Mouse (Mus musculus) layer of hippocampus, adult 9-10 months (tissue): Measurements from ENCODE around the gene Rslcan18.
"Not testable (repeated sequence)": the region's sequence is repeated elsewhere in the genome, so short reads cannot be mapped to it uniquely, and the experiment has no call there.

Source experiments
- DNase-seq: peaks from one replicate; pipeline ENCODE4 v3.0.0; 2022; ENCODE audit warnings: low spot score

Rslcan18 gene

DNA sequence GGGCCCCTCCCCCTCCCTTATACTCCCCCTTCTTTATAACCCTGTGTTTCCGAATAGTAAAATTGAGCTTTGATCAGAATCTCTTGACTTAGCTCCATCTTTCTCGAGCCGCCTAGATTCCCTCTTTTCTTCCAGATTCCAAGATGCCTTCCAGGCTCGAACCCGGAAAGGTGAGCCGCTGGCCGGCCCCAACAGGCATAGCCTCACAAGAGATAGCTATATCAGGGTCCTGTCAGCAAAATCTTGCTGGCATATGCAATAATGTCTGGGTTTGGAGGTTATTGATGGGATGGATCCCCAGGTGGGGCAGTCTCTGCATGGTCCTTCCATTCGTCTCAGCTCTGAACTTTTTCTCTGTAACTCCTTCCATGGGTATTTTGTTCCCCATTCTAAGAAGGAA is at the start of gene Rslcan18:
Rslcan18 (minus strand) TSS at position 101 of the 400 bp plus-strand sequence.
- not testable (repeated sequence) for DNase-seq

DNA sequence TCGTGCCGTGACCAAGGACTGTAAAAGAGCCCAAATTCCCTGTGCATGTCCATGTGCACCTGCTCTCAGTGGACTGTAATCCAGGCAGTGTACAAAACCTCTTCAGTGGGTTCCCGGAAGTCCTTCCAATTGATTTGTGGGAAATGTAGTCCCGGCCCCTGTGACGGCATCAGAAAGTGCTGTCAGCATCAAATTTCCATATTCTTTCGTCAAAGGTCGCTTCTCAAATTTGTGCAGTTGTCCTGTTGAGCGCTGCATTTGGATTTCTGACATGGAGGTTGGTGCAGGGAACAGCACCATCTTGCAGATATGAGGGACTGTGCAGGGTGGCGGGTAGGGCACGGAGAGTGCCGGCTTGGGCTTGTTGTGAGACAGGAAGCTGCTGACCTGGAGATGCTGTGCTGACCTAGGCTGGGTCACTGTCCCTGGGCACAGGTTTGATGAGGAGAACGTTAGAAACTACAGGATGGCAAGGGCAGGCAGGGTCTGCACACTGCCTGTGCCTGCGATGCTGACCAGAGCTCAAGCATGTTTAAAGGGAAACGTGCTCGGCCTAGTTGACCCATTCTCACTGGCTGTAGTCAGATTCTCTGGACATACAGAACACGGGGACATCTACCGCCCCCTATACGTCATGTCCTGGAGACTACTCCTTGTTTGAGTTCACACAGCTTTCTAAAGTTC is 12.1 kb upstream of the Rslcan18 start:
- peak; percentile 85 for DNase-seq

DNA sequence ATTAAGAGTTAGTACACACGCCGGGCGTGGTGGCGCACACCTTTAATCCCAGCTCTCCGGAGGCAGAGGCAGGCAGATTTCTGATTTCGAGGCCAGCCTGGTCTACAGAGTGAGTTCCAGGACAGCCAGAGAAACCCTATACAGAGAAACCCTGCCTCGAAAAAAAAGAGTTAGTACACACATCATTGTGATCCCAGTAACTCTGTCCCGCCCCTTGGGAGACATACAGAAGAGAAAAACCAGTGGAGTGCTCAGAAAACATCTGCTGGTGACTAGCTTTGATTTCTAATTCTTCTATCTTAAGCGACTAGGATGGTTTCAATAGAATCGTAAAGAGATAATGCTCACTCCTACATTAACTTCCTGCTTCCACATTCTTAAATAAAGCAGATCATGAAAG is 11.4 kb upstream of the Rslcan18 start:
- DNase-seq = not testable (repeated sequence)

DNA sequence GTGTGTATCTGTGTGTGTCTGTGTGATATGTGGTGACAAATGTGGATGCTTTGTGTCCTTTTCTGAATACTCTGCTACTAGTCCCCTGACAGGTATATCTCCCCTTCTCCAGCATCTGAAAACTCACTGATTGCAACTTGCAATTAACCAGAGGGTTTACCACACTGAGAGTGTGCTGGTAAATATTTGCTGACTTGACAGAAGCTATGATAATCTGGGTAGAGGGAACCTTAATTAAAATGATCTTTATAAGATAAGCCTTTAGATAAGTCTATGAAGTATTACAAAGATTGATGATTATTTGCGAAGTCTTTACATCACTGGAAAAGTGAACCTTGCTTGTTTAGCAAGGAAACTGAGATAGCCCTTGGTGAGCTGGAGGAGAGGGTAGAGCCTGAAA is 8.4 kb upstream of the Rslcan18 start:
- DNase-seq = no peak

DNA sequence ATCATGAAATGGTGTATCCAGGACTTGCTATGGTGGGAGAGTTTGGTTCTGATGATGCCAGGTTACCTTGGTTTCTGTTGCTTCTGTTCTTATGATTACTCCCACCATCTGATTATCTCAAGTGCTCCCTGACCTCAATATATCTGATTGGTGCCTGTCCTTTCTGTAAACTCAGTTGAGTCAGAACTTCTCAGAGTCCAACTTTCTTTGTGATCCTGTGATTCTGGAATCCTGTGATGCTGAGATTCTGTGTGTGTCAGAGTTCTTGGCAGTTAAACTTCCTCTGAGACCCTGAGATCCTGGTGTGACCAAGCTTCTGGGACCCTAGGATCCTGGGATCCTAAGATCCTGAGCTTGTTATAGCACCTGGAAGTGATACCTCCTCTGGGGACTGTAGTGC is 5.3 kb upstream of the Rslcan18 start, which contains the start of gene Zfp759:
Zfp759 (plus strand) TSS at position 301 of the 400 bp plus-strand sequence.
- DNase-seq = not testable (repeated sequence)

DNA sequence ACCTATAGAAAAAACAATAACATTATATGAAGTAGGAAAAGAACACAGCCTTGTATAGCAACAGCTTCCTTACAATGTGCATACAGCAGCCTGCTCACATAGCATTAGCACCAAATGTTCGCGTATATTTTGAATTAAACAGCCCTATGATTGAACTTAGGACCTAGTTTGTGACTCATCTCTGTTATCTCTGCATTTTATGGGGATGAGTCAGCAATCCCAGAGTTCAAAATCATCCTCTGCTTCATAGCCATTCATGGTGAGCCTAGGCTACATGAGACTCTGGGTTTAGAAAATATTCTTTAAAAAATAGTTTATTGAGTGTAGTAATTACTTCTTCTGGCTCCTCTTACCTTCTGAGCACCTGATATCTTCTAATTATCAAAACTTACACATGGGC is 2.8 kb downstream of the Rslcan18 start:
- no peak for DNase-seq

DNA sequence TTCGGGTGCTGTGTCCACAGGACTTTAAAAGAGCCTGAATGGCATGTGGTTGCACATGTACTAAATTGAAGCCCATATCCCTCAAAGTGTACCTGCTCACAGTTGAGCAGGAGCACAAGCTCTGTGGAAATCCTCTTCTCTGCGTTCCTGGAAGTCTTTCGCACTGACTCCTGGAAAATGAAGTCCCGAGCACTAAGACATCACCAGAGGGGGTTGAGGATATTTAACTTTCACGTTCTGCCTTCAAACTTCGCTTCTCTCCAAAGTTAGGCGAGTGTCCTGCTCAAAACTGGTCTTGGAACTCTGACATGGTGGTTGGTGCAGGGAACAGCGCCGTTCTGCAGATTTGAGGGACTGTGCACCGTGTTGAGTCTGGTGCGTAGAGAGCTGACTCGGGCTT is 4.0 kb downstream of the Rslcan18 start:
- no peak for DNase-seq

DNA sequence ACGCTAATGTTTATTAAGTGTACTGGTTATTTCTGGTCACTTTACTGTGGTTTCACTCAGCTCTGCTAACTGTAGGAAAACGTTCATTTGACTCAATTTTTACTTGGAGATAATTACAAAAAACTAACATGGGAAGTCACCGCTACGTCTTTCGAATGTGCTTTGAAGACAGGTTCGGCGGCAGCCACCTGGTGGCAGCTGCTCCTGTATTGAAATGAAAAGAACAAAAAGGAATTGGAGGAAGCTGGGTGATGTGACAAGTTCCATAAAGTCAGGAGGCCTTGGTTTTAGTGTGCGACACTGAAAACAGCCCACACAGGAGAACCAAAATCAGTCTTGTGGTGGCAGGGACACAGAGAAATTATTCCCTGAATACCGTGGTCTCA is 7.2 kb downstream of the Rslcan18 start:
- DNase-seq = no peak

DNA sequence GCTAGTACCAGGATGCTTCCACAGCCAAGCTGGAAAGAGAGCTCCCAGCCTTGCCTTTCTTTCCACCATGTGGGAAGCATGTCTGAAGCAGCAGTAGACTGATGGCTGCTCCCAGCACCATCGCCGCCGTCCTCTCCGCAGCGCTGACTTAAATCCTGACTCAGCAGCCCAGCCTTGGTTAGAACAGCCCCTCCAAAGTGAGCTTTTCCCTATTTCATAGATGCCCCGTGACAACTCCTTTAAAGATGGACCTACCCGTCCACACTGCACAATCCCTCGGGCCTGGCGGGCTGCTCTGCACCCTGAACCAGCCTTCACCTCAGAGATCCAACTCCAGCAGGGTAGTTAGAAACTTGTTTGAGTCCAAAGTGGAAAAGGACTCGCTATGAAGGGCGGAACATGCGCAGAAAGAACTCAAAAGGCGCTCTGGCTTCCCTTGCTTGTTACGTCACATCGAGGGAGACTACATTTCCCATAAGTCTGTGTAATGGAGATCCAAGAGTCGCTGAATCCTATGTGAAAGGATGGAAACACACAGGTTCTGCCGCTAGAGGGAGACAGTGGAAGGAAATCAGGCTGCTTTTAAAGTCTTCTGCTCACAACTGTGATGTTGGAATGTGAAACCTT is 7.8 kb downstream of the Rslcan18 start, which contains the start of gene Gm28557:
Gm28557 (minus strand) TSS at position 411 of the 627 bp plus-strand sequence.
- DNase-seq = peak; percentile 98

DNA sequence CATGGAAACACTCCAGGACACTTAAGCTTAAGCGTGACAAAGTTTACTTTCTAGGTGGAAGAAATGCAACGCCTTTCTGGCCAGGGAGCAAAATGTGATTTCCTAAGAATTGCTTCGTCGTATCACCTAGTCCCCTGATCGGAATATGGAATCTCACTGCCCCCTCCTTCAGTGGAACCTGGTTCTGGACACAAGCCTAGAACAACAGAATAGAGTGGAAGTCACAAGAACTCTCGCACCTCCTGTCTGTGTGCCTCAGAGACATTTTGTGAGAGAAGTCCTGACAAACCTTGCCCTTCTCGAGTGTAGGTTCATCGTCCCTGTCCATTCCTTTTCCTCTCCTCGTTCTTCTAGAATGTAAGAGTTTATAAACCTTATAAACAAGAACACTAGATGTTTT is 8.4 kb downstream of the Rslcan18 start:
- DNase-seq = no peak

DNA sequence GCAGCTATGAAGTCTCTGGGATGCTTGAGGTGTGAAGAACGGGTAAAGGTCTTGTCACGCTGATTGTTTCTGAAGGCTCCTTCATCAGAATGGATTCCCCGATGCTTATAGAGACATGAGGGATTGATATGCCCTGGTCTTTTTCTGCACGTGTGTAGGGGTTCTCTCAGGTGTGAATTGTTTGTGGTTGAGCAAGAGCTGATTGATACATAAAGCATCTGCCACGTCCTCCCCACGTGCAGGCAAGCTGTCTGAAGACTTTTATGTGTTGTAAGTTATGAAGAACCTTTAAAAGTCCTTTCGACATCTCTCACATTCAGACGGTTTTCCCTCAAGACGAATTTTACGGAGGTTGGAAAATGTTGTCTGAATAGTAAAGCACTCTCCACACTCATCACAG is 18.2 kb downstream of the Rslcan18 start, which contains the start of gene Zfp708:
Zfp708 (minus strand) TSS at position 101 of the 400 bp plus-strand sequence.
- no peak for DNase-seq

DNA sequence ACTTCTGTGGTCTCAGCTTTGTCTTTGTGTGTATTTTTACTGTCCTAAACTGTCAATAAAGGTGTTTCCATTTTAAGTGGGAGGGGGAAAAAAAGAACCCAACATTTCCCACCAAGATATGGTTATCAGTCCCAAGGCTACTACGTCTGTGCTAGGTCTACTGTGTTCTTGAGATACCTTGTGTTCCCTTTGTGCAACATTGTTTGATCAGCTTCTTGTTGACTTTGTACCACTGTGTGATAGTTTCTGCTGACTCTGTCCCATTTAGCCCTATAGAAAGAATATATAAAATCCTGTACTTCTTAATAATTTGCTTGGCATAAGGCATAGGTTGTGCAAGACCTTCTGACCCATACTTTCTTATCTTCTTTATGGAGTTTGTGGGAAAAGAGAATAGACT is 25.9 kb downstream of the Rslcan18 start:
- no peak for DNase-seq

DNA sequence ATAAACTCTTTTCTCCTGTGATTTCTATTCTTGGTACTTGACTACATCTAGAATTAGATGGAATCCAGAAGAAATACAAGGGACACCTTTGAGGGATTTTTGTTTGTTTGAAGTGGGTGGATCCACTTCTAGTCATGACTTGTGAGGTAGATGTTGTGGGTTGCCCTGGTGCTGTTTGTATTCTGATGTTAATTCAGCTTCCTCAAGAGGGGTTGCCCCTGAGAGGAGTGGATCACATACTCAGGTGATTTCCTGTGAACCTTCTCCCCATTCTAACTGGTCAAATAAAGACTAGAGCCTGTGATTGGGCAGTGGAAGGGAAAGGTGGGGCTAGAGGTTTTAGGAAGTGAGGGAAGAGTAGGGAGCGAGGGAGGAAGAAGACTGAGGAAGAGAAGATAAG is 34.1 kb downstream of the Rslcan18 start:
- DNase-seq = no peak

DNA sequence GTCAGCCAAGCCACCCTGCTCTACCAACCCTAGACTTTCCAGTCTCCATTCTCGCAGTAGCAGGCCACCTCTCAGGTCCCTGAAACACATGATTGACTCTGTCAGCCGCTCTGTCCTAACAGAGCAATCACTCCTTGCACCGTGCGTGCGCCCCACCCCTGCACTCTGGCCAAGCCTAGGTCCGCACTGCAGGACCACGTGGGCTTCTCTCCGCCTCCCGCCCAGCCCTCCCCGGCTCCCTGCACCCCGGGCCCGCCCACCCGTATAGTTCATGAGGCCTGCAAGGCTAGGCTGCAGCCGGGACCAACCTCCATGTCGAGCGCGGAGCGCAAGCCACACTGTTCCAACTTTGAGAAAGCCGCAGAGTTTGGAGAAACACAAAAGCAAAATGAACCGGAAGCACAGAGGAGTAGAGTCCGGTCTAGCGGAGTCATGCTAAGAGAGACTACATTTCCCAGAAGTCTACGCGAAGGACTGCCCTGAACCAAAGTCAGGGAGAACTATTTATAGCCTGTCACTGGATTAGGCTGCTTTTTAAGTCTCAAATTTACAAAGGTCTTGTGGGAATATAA is 34.8 kb downstream of the Rslcan18 start:
- peak; percentile 61 for DNase-seq

DNA sequence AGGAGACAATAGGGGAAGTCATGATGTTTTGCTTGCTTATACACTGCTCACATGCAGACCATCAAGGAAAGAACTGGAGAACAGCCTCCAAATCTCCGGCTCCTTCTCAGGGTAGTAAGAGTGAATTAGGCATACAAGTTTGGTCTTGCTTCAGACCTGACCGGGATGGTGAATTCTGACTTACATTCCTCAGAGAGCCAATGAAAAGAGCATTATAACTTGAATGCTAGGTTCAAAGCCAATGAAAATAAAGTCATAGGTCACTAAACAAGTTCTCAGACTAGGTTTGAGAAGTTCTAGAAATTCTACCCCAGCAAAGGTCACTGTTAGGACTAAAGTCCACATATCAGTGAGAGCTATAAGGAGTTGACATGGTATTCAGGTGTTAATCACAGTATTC is 38.8 kb downstream of the Rslcan18 start:
- no peak for DNase-seq

DNA sequence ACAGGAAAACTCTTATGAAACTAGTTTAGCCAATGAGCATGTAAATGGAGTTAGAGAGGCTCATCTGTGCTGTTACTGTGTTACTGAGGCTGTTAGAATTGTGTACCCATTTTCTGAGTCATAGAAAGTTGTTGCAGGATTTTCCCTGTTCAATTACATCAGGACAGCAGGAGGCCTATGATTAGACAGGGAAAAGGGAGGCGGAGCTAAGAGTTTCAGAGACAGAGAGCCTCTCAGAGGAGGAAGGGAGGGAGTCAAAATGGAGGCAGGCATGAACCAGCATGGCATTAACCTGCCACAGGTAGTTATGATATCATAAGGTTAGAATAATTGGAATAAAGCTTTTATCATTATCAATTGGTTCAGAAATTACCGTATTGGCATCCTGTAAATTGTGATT is 43.3 kb downstream of the Rslcan18 start:
- DNase-seq = no peak

DNA sequence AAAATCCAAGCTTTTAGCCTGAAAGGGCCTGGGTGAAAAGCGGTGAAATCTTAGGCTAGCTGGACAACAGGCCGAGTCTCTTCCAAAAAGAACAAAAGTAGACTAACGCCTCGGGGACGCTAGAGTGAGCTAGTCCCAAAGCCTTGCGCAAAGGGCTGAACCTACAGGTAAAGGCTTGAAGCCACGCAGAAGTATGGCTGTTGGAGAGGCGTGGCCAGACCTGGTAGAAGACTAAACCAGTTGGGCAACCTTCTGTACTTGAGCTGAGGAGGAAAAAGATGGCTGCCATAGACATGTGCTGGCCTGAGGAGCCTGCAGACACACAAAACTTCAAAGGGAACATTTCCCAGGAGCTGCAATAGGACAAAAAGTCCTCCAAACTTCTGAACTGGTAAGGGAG is 50.7 kb downstream of the Rslcan18 start:
- no peak for DNase-seq

DNA sequence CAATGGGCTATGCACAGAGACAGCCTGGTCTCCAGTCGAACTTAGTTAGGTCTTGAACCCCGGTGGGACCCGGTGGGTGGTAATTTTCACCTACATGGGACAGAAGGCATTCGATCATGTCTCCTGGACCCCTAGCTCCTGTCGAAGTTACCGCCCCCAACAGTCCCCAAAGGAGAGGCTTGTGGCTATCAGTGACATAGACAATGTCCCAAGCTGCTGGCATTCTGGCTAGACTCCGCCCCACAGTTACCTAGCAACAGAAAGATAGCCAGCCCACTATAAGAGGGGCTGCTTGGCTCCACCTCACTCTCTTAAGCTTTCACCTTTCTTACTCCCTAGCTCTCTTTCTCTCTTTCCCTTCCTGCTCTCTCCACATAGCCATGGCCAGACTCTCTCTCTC is 53.6 kb downstream of the Rslcan18 start:
- DNase-seq = no peak

DNA sequence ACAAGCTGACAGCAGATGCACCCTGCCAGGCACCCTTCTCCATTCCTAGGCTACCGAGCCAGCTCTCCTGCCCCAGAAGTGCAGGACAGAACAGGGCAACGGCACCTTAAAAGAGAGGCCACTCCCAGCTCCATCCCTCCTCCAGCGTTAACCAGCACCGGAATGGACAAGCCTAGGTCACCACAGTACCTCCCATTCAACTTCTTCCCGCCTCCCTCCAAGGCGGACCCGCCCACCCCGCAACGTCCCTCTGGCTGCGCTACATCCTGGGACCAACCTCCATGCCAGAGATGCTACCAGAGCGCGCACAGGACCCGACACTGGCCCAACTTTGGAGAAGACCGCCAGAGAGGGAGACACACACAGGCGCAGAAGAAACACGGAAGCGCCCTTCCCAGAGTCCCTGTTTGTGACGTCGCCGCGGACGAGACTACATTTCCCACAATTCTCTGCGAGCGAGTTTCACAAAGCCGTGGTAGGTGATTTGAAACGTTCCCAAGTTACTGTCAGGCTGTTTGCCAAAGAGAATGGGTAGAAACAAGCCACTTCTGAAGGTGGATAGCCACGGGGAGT is 55.2 kb downstream of the Rslcan18 start, which contains the start of gene Zfp712:
Zfp712 (minus strand) TSS at position 385 of the 573 bp plus-strand sequence.
- DNase-seq = peak; percentile 93

DNA sequence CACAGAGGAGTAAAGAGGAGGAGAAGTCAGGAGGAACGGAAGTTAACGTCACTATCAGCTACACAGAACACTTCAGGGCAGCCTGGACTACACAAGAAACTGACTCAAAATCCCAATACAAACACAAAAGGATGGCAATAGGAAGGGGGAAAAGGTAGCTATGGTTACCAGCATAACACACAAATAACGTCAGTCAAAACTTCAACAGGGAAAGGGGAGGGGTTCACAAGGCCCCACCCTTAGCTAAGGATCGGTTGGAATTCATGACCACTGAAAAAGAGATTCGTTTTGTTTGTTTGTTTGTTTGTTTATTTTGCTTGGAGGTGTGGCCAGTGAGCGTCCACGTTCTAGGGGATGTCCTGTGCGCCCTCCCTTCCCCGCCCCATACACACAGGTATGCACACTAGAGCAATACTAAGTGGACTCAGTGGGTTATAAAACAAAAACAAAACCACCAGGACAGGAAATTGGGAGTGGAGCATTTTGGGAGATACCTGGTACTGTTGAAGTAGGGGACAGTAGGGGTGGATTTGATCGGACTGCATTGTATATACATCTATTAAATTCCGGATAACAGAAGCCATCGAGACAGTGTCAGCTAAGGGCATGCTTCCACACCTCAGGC is 55.8 kb downstream of the Rslcan18 start:
- DNase-seq = peak; percentile 8
